Mouse (Mus musculus) stomach, embryonic 14.5 days (tissue): ENCODE results near the gene Gm49358. TPM values are rescaled to one million over a fixed set of nuclear protein-coding genes. Genes with fewer than 3 reads are reported as not detected.
A peak's percentile ranks its signal among the peaks of the same experiment; 100 is the strongest.

Source experiments
- ATAC-seq: fragments of 200-750 bp; cut with Nextera tagmentation; 2 replicates; pipeline ENCODE4 v1.8.0; 2017; ENCODE audit warnings: low read depth, moderate TSS enrichment; ENCODE audit not compliant: insufficient number of reproducible peaks, insufficient read depth, low FRiP score
- H3K27ac ChIP-seq: fragments of 300-500 bp; sonication (generic); 2 replicates; pipeline ENCODE4 v1.5.1; 2014; ENCODE audit warnings: mild to moderate bottlenecking, low read length, moderate library complexity, mixed read lengths
- H3K27me3 ChIP-seq: fragments of 300-500 bp; sonication (generic); 2 replicates; pipeline ENCODE4 v1.6.1; 2014; ENCODE audit warnings: low read length, control low read depth, mixed read lengths; ENCODE audit not compliant: control insufficient read depth, insufficient read depth
- H3K36me3 ChIP-seq: fragments of 300-500 bp; sonication (generic); 2 replicates; pipeline ENCODE4 v1.6.1; 2014; ENCODE audit warnings: mild to moderate bottlenecking, control low read depth, low read length, moderate library complexity, mixed read lengths; ENCODE audit not compliant: control insufficient read depth, insufficient read depth
- H3K4me1 ChIP-seq: fragments of 300-500 bp; sonication (generic); 2 replicates; pipeline ENCODE4 v1.6.1; 2014; ENCODE audit warnings: low read length, control low read depth, mixed read lengths; ENCODE audit not compliant: control insufficient read depth, insufficient read depth
- H3K4me2 ChIP-seq: fragments of 300-500 bp; sonication (generic); replicated peaks from 2 replicates; pipeline ENCODE4 v1.6.1; 2014; ENCODE audit warnings: low read depth, low read length, control low read depth
- H3K4me3 ChIP-seq: fragments of 300-500 bp; sonication (generic); 2 replicates; pipeline ENCODE4 v1.5.1; 2014; ENCODE audit warnings: low read depth, low read length, control low read depth
- H3K9ac ChIP-seq: fragments of 300-500 bp; sonication (generic); replicated peaks from 2 replicates; pipeline ENCODE4 v1.6.1; 2014; ENCODE audit warnings: low read depth, mild to moderate bottlenecking, control low read depth, low read length, moderate library complexity, mixed read lengths
- H3K9me3 ChIP-seq: fragments of 300-500 bp; sonication (generic); 2 replicates; pipeline ENCODE4 v1.6.1; 2016; ENCODE audit warnings: low read depth, low read length, control low read depth; ENCODE audit not compliant: control insufficient read depth
- WGBS: fragments of 180-500 bp; shearing (Covaris S2); extraction: QIAGEN DNeasy Blood & Tissue Kit; methylation state at CpG from one replicate; pipeline ENCODE4 v1.1.7; 2014; 5-methylcytosine and 5-hydroxymethylcytosine counted together
- polyA plus RNA-seq: library from polyadenylated mRNA; unstranded; fragments of >200 nt; fragmentation: Nextera tagmentation; extraction: Ambion mirVana; gene quantifications from 2 replicates; pipeline ENCODE4 v1.2.1, GENCODE M21; 2014

The Gm49358 gene
- polyA plus RNA-seq, 1 experiment from 2014 or later = not detected

- WGBS = 85% methylated on average over 15 of the region's 15 CpGs
- Histone ChIP-seq H3K4me1 (no peaks in the 10 kb centered on the region), H3K27me3 (no peaks in the 10 kb centered on the region), H3K4me3 (no peak overlapping the region), H3K9ac (no peak overlapping the region), H3K4me2 (no peak overlapping the region), H3K9me3 (no peaks in the 10 kb centered on the region), H3K36me3 (no peaks in the 10 kb centered on the region), H3K27ac (no peak overlapping the region)
- ATAC-seq = 0 out of 2 replicates have a peak, but pooled peaks have one; percentile 42
Measured at GRCm38 (mm10) chr10:86808013-86808758, 44.4 kb downstream of the Gm49358 start.

GRCm38 (mm10) chr10:86810000-86810399 lies 46.2 kb downstream of the Gm49358 start:
- no peak overlapping the region for H3K4me2 ChIP-seq
- no peaks in the 10 kb centered on the region for H3K36me3 ChIP-seq
- no peaks in the 10 kb centered on the region for H3K9me3 ChIP-seq
- no peak overlapping the region for H3K4me3 ChIP-seq
- WGBS = 81% methylated on average over 9 of the region's 9 CpGs
- H3K27me3 ChIP-seq = no peaks in the 10 kb centered on the region
- no peaks in the 10 kb centered on the region for H3K4me1 ChIP-seq
- H3K9ac ChIP-seq = no peak overlapping the region
- ATAC-seq = no peak
- H3K27ac ChIP-seq = no peak overlapping the region

GRCm38 (mm10) chr10:86810612-86811011 lies 46.8 kb downstream of the Gm49358 start:
- no peaks in the 10 kb centered on the region for H3K9me3 ChIP-seq
- H3K27me3 ChIP-seq = no peaks in the 10 kb centered on the region
- H3K4me2 ChIP-seq = no peak overlapping the region
- H3K27ac ChIP-seq = no peak overlapping the region
- no peak overlapping the region for H3K4me3 ChIP-seq
- ATAC-seq = no peak
- no peaks in the 10 kb centered on the region for H3K36me3 ChIP-seq
- no peaks in the 10 kb centered on the region for H3K4me1 ChIP-seq
- no peak overlapping the region for H3K9ac ChIP-seq
- 84% methylated on average over 5 of the region's 5 CpGs for WGBS

GRCm38 (mm10) chr10:86814292-86815131 lies 50.7 kb downstream of the Gm49358 start:
- ATAC-seq = peak; percentile 73
- H3K27ac ChIP-seq = peak overlapping the region; percentile 6; the same call in 1 of the 2 replicates
- H3K9me3 ChIP-seq = no peaks in the 10 kb centered on the region
- H3K9ac ChIP-seq = no peak overlapping the region
- no peaks in the 10 kb centered on the region for H3K27me3 ChIP-seq
- WGBS = 71% methylated on average over 19 of the region's 19 CpGs
- H3K4me1 ChIP-seq = peaks cover 4% of the 10 kb centered on the region; the same call in 1 of the 2 replicates
- no peaks in the 10 kb centered on the region for H3K36me3 ChIP-seq
- H3K4me3 ChIP-seq = no peak overlapping the region
- H3K4me2 ChIP-seq = no peak overlapping the region

GRCm38 (mm10) chr10:86815133-86815532 lies 51.4 kb downstream of the Gm49358 start:
- peak overlapping the region; percentile 3; the same call in 1 of the 2 replicates for H3K27ac ChIP-seq
- H3K9me3 ChIP-seq = no peaks in the 10 kb centered on the region
- peaks cover 9% of the 10 kb centered on the region; the same call in 1 of the 2 replicates for H3K4me1 ChIP-seq
- H3K4me3 ChIP-seq = no peak overlapping the region
- no peaks in the 10 kb centered on the region for H3K36me3 ChIP-seq
- no peaks in the 10 kb centered on the region for H3K27me3 ChIP-seq
- no peak for ATAC-seq
- WGBS = 81% methylated on average over 7 of the region's 7 CpGs
- H3K4me2 ChIP-seq = no peak overlapping the region
- H3K9ac ChIP-seq = no peak overlapping the region

GRCm38 (mm10) chr10:86819649-86820165 lies 55.9 kb downstream of the Gm49358 start:
- H3K27ac ChIP-seq = peak overlapping the region; percentile 74
- 47% methylated on average over 8 of the region's 8 CpGs for WGBS

GRCm38 (mm10) chr10:86821014-86821413 lies 57.2 kb downstream of the Gm49358 start:
- peaks cover 9% of the 10 kb centered on the region; the same call in 1 of the 2 replicates for H3K4me1 ChIP-seq
- H3K36me3 ChIP-seq = peaks cover 2% of the 10 kb centered on the region; the same call in 1 of the 2 replicates
- WGBS = 94% methylated on average over 7 of the region's 7 CpGs
- no peak overlapping the region for H3K9ac ChIP-seq
- H3K9me3 ChIP-seq = no peaks in the 10 kb centered on the region
- H3K4me2 ChIP-seq = no peak overlapping the region
- H3K27ac ChIP-seq = no peak overlapping the region
- H3K27me3 ChIP-seq = no peaks in the 10 kb centered on the region
- ATAC-seq = no peak
- H3K4me3 ChIP-seq = no peak overlapping the region

More at GRCm38 (mm10) chr10:86819649-86820165, 55.9 kb downstream of the Gm49358 start:
- no peak for ATAC-seq
- Histone ChIP-seq H3K36me3 (peaks cover 2% of the 10 kb centered on the region; the same call in 1 of the 2 replicates), H3K4me3 (no peak overlapping the region), H3K27me3 (no peaks in the 10 kb centered on the region), H3K4me2 (no peak overlapping the region), H3K9ac (no peak overlapping the region), H3K4me1 (peaks cover 9% of the 10 kb centered on the region; the same call in 1 of the 2 replicates), H3K9me3 (no peaks in the 10 kb centered on the region)

GRCm38 (mm10) chr10:86824093-86824492 lies 60.3 kb downstream of the Gm49358 start:
- Histone ChIP-seq H3K4me1 (peaks cover 6% of the 10 kb centered on the region; the same call in 1 of the 2 replicates), H3K9me3 (no peaks in the 10 kb centered on the region)

More at GRCm38 (mm10) chr10:86824093-86824492, 60.3 kb downstream of the Gm49358 start:
- 80% methylated on average over 6 of the region's 6 CpGs for WGBS
- Histone ChIP-seq H3K4me2 (no peak overlapping the region), H3K4me3 (no peak overlapping the region), H3K27ac (no peak overlapping the region), H3K36me3 (peaks cover 2% of the 10 kb centered on the region; the same call in 1 of the 2 replicates), H3K27me3 (no peaks in the 10 kb centered on the region), H3K9ac (no peak overlapping the region)
- ATAC-seq = no peak
